Mouse (Mus musculus) gastrocnemius, adult 2 months (tissue): ENCODE results near the gene Btbd9. TPM values are rescaled to one million over a fixed set of nuclear protein-coding genes. Genes with fewer than 3 reads are reported as not detected.

ENCODE experiments used
- DNase-seq: peaks from one replicate; pipeline ENCODE4 v3.0.0; 2022
- H3K27ac ChIP-seq: fragments of 200-600 bp; 2 replicates; pipeline ENCODE4 v1.8.1; 2022; ENCODE audit warnings: mild to moderate bottlenecking
- H3K4me3 ChIP-seq: fragments of 200-600 bp; 2 replicates; pipeline ENCODE4 v1.8.1; 2022; ENCODE audit warnings: mild to moderate bottlenecking, moderate library complexity
- CTCF ChIP-seq: fragments of 200-600 bp; IDR thresholded peaks from 2 replicates; pipeline ENCODE4 v1.8.1; 2022; ENCODE audit warnings: antibody characterized with exemption, mild to moderate bottlenecking, moderate library complexity
- intact Hi-C: fragments of 180-260 bp; cut with DNase I; formaldehyde crosslinking; loops from one replicate; pipeline ENCODE4 v1.15.1; 2025
- total RNA-seq, 2 experiments: library from RNA; stranded (reverse); gene quantifications; 2 replicates each; pipeline ENCODE4 v1.2.3; 2021

Gene Btbd9
- total RNA-seq, 2 experiments from 2014 or later, result 11.9 to 14.7 TPM

GRCm38 (mm10) chr17:30458301-30458700, 118.0 kb downstream of the Btbd9 start:
- H3K4me3 ChIP-seq, result no peak overlapping the region
- peak; percentile 45 for DNase-seq
- H3K27ac ChIP-seq, result 0 out of 2 replicates have a peak overlapping the region, but pooled peaks have one; percentile 6
- intact Hi-C loops, result loop anchor here (5.0 to 10.0 kb wide), 4 partner anchors 194 to 346 kb away; no protein-coding TSS in a partner anchor
- TF ChIP-seq CTCF, result no peak

GRCm38 (mm10) chr17:30457486-30457885, 118.8 kb downstream of the Btbd9 start:
- no peak overlapping the region for H3K4me3 ChIP-seq
- H3K27ac ChIP-seq, result no peak overlapping the region
- DNase-seq, result no peak
- TF ChIP-seq CTCF, result no peak
- intact Hi-C loops, result loop anchor here (2.0 to 10.0 kb wide), 5 partner anchors 193 to 387 kb away; no protein-coding TSS in a partner anchor

GRCm38 (mm10) chr17:30456293-30456692, 120.0 kb downstream of the Btbd9 start:
- DNase-seq, result no peak
- Histone ChIP-seq H3K27ac (no peak overlapping the region), H3K4me3 (no peak overlapping the region)
- TF ChIP-seq CTCF, result no peak
- intact Hi-C loops, result loop anchor here (2.0 to 10.0 kb wide), 5 partner anchors 191 to 389 kb away; no protein-coding TSS in a partner anchor

GRCm38 (mm10) chr17:30454862-30455243, 121.4 kb downstream of the Btbd9 start:
- Histone ChIP-seq H3K27ac (no peak overlapping the region), H3K4me3 (no peak overlapping the region)
- intact Hi-C loops, result loop anchor here (1.0 to 10.0 kb wide), 6 partner anchors 190 to 558 kb away; no protein-coding TSS in a partner anchor
- TF ChIP-seq CTCF, result peak; percentile 96
- peak; percentile 74 for DNase-seq

- TF ChIP-seq CTCF, result no peak
- no peak for DNase-seq
- Histone ChIP-seq H3K27ac (no peak overlapping the region), H3K4me3 (no peak overlapping the region)
- intact Hi-C loops, result loop anchor here (5.0 to 10.0 kb wide), 3 partner anchors 190 to 557 kb away; no protein-coding TSS in a partner anchor
Observed at GRCm38 (mm10) chr17:30454155-30454861, 122.0 kb downstream of the Btbd9 start.

- TF ChIP-seq CTCF, result no peak
- DNase-seq, result no peak
- Histone ChIP-seq H3K27ac (no peak overlapping the region), H3K4me3 (no peak overlapping the region)
- intact Hi-C loops, result loop anchor here (5.0 to 10.0 kb wide), 3 partner anchors 188 to 556 kb away; no protein-coding TSS in a partner anchor
Observed at GRCm38 (mm10) chr17:30453272-30453671, 123.0 kb downstream of the Btbd9 start.

- DNase-seq, result peak; percentile 70
- intact Hi-C loops, result loop anchor here (5.0 to 10.0 kb wide), 3 partner anchors 188 to 555 kb away; no protein-coding TSS in a partner anchor
- no peak overlapping the region for H3K27ac ChIP-seq
- H3K4me3 ChIP-seq, result no peak overlapping the region
- no peak for TF ChIP-seq CTCF
Observed at GRCm38 (mm10) chr17:30452363-30452762, 123.9 kb downstream of the Btbd9 start.

GRCm38 (mm10) chr17:30448562-30448961, 127.7 kb downstream of the Btbd9 start:
- Histone ChIP-seq H3K27ac (no peak overlapping the region), H3K4me3 (no peak overlapping the region)
- TF ChIP-seq CTCF, result no peak
- intact Hi-C loops, result no loop called here
- no peak for DNase-seq

- no peak for DNase-seq
- intact Hi-C loops, result no loop called here
- Histone ChIP-seq H3K4me3 (no peak overlapping the region), H3K27ac (no peak overlapping the region)
- no peak for TF ChIP-seq CTCF
Observed at GRCm38 (mm10) chr17:30445805-30446441, 130.4 kb downstream of the Btbd9 start.

- intact Hi-C loops, result no loop called here
- Histone ChIP-seq H3K27ac (no peak overlapping the region), H3K4me3 (no peak overlapping the region)
- TF ChIP-seq CTCF, result no peak
- DNase-seq, result no peak
Observed at GRCm38 (mm10) chr17:30439702-30440101, 136.6 kb downstream of the Btbd9 start.

GRCm38 (mm10) chr17:30438786-30439185, 137.5 kb downstream of the Btbd9 start:
- Histone ChIP-seq H3K4me3 (no peak overlapping the region), H3K27ac (no peak overlapping the region)
- no peak for TF ChIP-seq CTCF
- intact Hi-C loops, result no loop called here
- no peak for DNase-seq

- no peak for DNase-seq
- no peak for TF ChIP-seq CTCF
- intact Hi-C loops, result no loop called here
- Histone ChIP-seq H3K27ac (no peak overlapping the region), H3K4me3 (no peak overlapping the region)
Observed at GRCm38 (mm10) chr17:30436021-30436461, 140.2 kb downstream of the Btbd9 start.

- H3K27ac ChIP-seq, result no peak overlapping the region
- intact Hi-C loops, result no loop called here
- DNase-seq, result no peak
- TF ChIP-seq CTCF, result no peak
- no peak overlapping the region for H3K4me3 ChIP-seq
Observed at GRCm38 (mm10) chr17:30435478-30435877, 140.8 kb downstream of the Btbd9 start.
